Mouse (Mus musculus) lung, postnatal 0 days (tissue): Measurements from ENCODE around the gene Gata2.

Experiments used
- CTCF ChIP-seq: IDR thresholded peaks from 2 replicates; pipeline ENCODE4 v1.5.1; 2016; ENCODE audit warnings: antibody characterized with exemption, mild to moderate bottlenecking
- EP300 ChIP-seq: IDR thresholded peaks from 2 replicates; pipeline ENCODE4 v1.6.1; 2016; ENCODE audit warnings: antibody characterized with exemption, mild to moderate bottlenecking, control low read depth

GRCm38 (mm10) chr6:88231821-88232220, 38.1 kb downstream of the Gata2 start:
- TF ChIP-seq CTCF, result no peak
- TF ChIP-seq EP300, result no peak
